Mouse (Mus musculus) right cerebral cortex, postnatal 10 days (tissue): ENCODE measurements at regions not wholly inside any gene's neighbourhood (a gene's known extent, or its start where the extent isn't known, plus 50 kb on each side); places are given as distances from the start of the nearest gene placed in this dataset.

Source experiments
- DNase-seq, 2 experiments: peaks; one replicate each; pipeline ENCODE4 v3.0.0; 2021; ENCODE audit warnings: low spot score in 2 of 2

GRCm38 (mm10) chr13:53996867-53997266 is 58.6 kb downstream of the Drd1 start:
- DNase-seq: no peak

- DNase-seq: no peak
Observed at GRCm38 (mm10) chr13:53992863-53993451, 62.5 kb downstream of the Drd1 start.

- no peak for DNase-seq
Observed at GRCm38 (mm10) chr13:53979226-53979625, 76.3 kb downstream of the Drd1 start.

GRCm38 (mm10) chr13:53969421-53969820 is 86.1 kb downstream of the Drd1 start:
- DNase-seq: no peak

- DNase-seq: peak; percentile 85 to 92
Observed at GRCm38 (mm10) chr13:53956167-53956566, 99.3 kb downstream of the Drd1 start.

GRCm38 (mm10) chr13:53948056-53948455 is 107.4 kb downstream of the Drd1 start:
- peak in 1 of 2 experiments; percentile 17 for DNase-seq

- DNase-seq: peak in 1 of 2 experiments; percentile 28
Observed at GRCm38 (mm10) chr13:53945681-53946080, 109.8 kb downstream of the Drd1 start.

GRCm38 (mm10) chr13:53941005-53941747 is 114.3 kb downstream of the Drd1 start:
- DNase-seq: peak; percentile 50 to 76

GRCm38 (mm10) chr13:53935174-53935699 is 120.3 kb downstream of the Drd1 start:
- DNase-seq: no peak

GRCm38 (mm10) chr13:53934457-53934856 is 121.0 kb downstream of the Drd1 start:
- no peak for DNase-seq

- no peak for DNase-seq
Observed at GRCm38 (mm10) chr13:53926128-53926527, 129.4 kb downstream of the Drd1 start.

GRCm38 (mm10) chr13:53924433-53924832 is 131.1 kb downstream of the Drd1 start:
- DNase-seq: no peak

GRCm38 (mm10) chr13:53923721-53924374 is 131.7 kb downstream of the Drd1 start:
- DNase-seq: no peak

GRCm38 (mm10) chr13:53921796-53922195 is 133.7 kb downstream of the Drd1 start:
- no peak for DNase-seq

- no peak for DNase-seq
Observed at GRCm38 (mm10) chr13:53919851-53920381, 135.6 kb downstream of the Drd1 start.

GRCm38 (mm10) chr13:53915456-53915855 is 140.0 kb downstream of the Drd1 start:
- DNase-seq: no peak

GRCm38 (mm10) chr13:53914434-53914833 is 141.1 kb downstream of the Drd1 start:
- no peak for DNase-seq

GRCm38 (mm10) chr13:53913501-53913900 is 142.0 kb downstream of the Drd1 start:
- DNase-seq: no peak

- no peak for DNase-seq
Observed at GRCm38 (mm10) chr13:53911846-53912245, 143.7 kb downstream of the Drd1 start.

- no peak for DNase-seq
Observed at GRCm38 (mm10) chr13:53911261-53911660, 144.2 kb downstream of the Drd1 start.

GRCm38 (mm10) chr13:53910251-53910650 is 145.3 kb downstream of the Drd1 start:
- DNase-seq: no peak

- DNase-seq: no peak
Observed at GRCm38 (mm10) chr13:53904471-53904870, 151.0 kb downstream of the Drd1 start.
